Mouse (Mus musculus) embryonic facial prominence, embryonic 15.5 days (tissue): ENCODE measurements around the gene Zp2. TPM values are rescaled to one million over a fixed set of nuclear protein-coding genes. Genes with fewer than 3 reads are reported as not detected.
A peak's percentile ranks its signal among the peaks of the same experiment; 100 is the strongest.

ENCODE experiments used
- ATAC-seq: fragments of 200-750 bp; cut with Nextera tagmentation; 2 replicates; pipeline ENCODE4 v1.8.0; 2017; ENCODE audit warnings: low read depth, moderate TSS enrichment; ENCODE audit not compliant: insufficient number of reproducible peaks, low FRiP score, low TSS enrichment
- H3K27ac ChIP-seq: fragments of 300-500 bp; sonication (generic); replicated peaks from 2 replicates; pipeline ENCODE4 v1.5.1; 2015; ENCODE audit warnings: mild to moderate bottlenecking, inconsistent platforms
- H3K27me3 ChIP-seq: fragments of 300-500 bp; sonication (generic); 2 replicates; pipeline ENCODE4 v1.6.1; 2015; ENCODE audit warnings: inconsistent platforms
- H3K36me3 ChIP-seq: fragments of 300-500 bp; sonication (generic); 2 replicates; pipeline ENCODE4 v1.6.1; 2015; ENCODE audit warnings: mild to moderate bottlenecking, inconsistent platforms
- H3K4me1 ChIP-seq: fragments of 300-500 bp; sonication (generic); 2 replicates; pipeline ENCODE4 v1.6.1; 2015; ENCODE audit warnings: inconsistent platforms
- H3K4me2 ChIP-seq: fragments of 300-500 bp; sonication (generic); replicated peaks from 2 replicates; pipeline ENCODE4 v1.6.1; 2015; ENCODE audit warnings: mild to moderate bottlenecking, inconsistent platforms
- H3K4me3 ChIP-seq: fragments of 300-500 bp; sonication (generic); replicated peaks from 2 replicates; pipeline ENCODE4 v1.5.1; 2015; ENCODE audit warnings: mild to moderate bottlenecking, inconsistent platforms
- H3K9ac ChIP-seq: fragments of 300-500 bp; sonication (generic); 2 replicates; pipeline ENCODE4 v1.6.1; 2015; ENCODE audit warnings: inconsistent platforms
- H3K9me3 ChIP-seq: fragments of 300-500 bp; sonication (generic); replicated peaks from 2 replicates; pipeline ENCODE4 v1.6.1; 2016; ENCODE audit warnings: inconsistent platforms
- WGBS: fragments of 180-500 bp; shearing (Covaris S2); methylation state at CpG from one replicate; pipeline ENCODE4 v1.1.7; 2015; 5-methylcytosine and 5-hydroxymethylcytosine counted together
- polyA plus RNA-seq: library from polyadenylated mRNA; unstranded; fragments of >200 nt; fragmentation: Nextera tagmentation; extraction: Ambion mirVana; gene quantifications from 2 replicates; pipeline ENCODE4 v1.2.1, GENCODE M21; 2015

Zp2 gene
- polyA plus RNA-seq, 1 experiment from 2014 or later: 0.09 TPM

DNA sequence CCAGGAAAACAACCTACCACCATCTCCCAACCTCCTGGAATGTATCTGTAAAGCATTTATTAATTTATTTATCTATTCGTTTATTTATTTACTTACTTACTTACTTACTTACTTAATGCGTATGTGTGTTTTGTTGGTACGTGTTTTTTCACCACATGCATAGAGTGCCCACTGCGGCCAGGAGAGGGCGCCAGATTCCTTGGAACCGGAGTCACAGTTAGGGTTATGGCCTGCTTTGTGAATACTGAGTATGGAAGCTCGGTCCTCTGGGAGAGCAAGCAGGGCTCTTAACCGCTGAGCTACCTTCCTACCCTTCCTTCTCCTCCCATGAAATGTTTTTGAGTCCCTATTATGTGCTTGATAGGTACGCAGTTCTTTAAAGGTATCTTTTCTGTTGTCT lies 46.7 kb downstream of the Zp2 start:
- H3K36me3 ChIP-seq: no peaks in the 10 kb centered on the region
- H3K4me3 ChIP-seq: no peak overlapping the region
- H3K27me3 ChIP-seq: no peaks in the 10 kb centered on the region
- no peak overlapping the region for H3K27ac ChIP-seq
- no peak overlapping the region for H3K9ac ChIP-seq
- no peak for ATAC-seq
- no peaks in the 10 kb centered on the region for H3K9me3 ChIP-seq
- WGBS: 24% methylated on average over 9 of the region's 9 CpGs
- no peak overlapping the region for H3K4me2 ChIP-seq
- H3K4me1 ChIP-seq: peaks cover 8% of the 10 kb centered on the region

DNA sequence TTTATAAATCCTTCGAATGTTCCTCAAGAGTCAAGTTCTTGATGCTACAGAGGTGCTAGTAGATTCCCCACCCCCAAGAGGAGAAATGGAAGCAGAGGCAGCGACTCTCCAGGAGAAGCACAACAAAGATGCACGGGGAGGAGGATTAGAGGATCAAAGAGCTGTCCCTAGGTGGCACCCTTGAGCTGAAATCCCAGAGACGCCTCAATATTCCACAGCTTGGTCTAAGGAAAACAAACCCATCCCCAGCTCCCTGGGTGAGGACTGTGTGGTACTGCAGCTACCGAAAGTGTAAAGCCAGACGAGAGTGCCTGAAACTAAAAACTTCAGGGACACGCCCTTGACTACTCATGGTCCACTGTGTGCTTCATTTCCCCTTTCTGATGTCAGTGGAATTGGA lies 47.2 kb downstream of the Zp2 start:
- Histone ChIP-seq H3K4me3 (no peak overlapping the region), H3K27ac (no peak overlapping the region), H3K4me1 (peaks cover 3% of the 10 kb centered on the region), H3K9ac (no peak overlapping the region), H3K36me3 (no peaks in the 10 kb centered on the region), H3K4me2 (0 out of 2 replicates have a peak overlapping the region, but pooled peaks have one; percentile 15), H3K9me3 (no peaks in the 10 kb centered on the region), H3K27me3 (no peaks in the 10 kb centered on the region)
- ATAC-seq: peak; percentile 48; the same call in 1 of the 2 replicates
- WGBS: 7% methylated on average over 7 of the region's 7 CpGs

- ATAC-seq: no peak
- Histone ChIP-seq H3K4me3 (no peak within 1 kb of the TSS), H3K9ac (no peak within 1 kb of the TSS), H3K36me3 (no peaks in the 10 kb centered on the region), H3K4me2 (no peak within 1 kb of the TSS), H3K4me1 (no peaks in the 10 kb centered on the region), H3K27ac (no peak within 1 kb of the TSS), H3K27me3 (no peaks in the 10 kb centered on the region), H3K9me3 (no peaks in the 10 kb centered on the region)
- WGBS: 84% methylated on average over 6 of the region's 6 CpGs
These were observed 49.9 kb downstream of the Zp2 start, which contains the start of gene Dnah3 for GRCm38 (mm10) chr7:120095180-120095579. TSS of gene Dnah3 (minus strand) at chr7:120095280.

- Histone ChIP-seq H3K4me2 (no peak overlapping the region), H3K27ac (no peak overlapping the region), H3K36me3 (no peaks in the 10 kb centered on the region), H3K9ac (no peak overlapping the region), H3K27me3 (no peaks in the 10 kb centered on the region), H3K4me1 (no peaks in the 10 kb centered on the region), H3K4me3 (no peak overlapping the region), H3K9me3 (no peaks in the 10 kb centered on the region)
- ATAC-seq: no peak
- WGBS: 86% methylated on average over 3 of the region's 3 CpGs
These were observed 50.9 kb downstream of the Zp2 start for GRCm38 (mm10) chr7:120094216-120094615.

DNA sequence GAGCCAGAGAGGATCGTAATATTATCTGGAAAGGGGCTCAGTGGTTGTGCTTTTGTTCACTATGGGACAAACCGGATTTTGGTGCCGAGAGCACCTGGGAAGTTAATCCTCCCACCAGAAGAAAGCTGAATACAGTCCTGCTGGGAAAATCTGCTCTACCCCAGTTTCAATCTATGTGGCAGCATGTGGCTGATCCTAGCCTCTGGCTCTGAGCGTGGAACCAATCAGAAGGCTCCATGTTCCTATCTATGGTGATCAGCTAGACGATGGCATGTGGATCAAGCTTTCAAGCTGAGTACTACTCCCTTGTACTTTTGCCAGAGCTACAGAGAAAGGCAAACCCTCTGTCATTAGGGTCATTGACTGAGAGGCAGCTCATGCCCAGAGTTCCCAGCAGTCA lies 52.1 kb downstream of the Zp2 start:
- Histone ChIP-seq H3K4me1 (no peaks in the 10 kb centered on the region), H3K9ac (no peak overlapping the region), H3K27me3 (no peaks in the 10 kb centered on the region), H3K27ac (no peak overlapping the region), H3K4me3 (no peak overlapping the region), H3K9me3 (no peaks in the 10 kb centered on the region), H3K4me2 (no peak overlapping the region), H3K36me3 (no peaks in the 10 kb centered on the region)
- 13% methylated on average over 5 of the region's 5 CpGs for WGBS
- ATAC-seq: no peak

GRCm38 (mm10) chr7:120080177-120080576 lies 64.9 kb downstream of the Zp2 start:
- no peak overlapping the region for H3K9ac ChIP-seq
- no peaks in the 10 kb centered on the region for H3K4me1 ChIP-seq
- no peaks in the 10 kb centered on the region for H3K9me3 ChIP-seq
- H3K4me2 ChIP-seq: no peak overlapping the region
- WGBS: 71% methylated on average over 3 of the region's 3 CpGs
- ATAC-seq: no peak
- H3K27ac ChIP-seq: no peak overlapping the region
- no peaks in the 10 kb centered on the region for H3K27me3 ChIP-seq
- H3K4me3 ChIP-seq: no peak overlapping the region
- no peaks in the 10 kb centered on the region for H3K36me3 ChIP-seq

Other genes starting within 250 kb of the Zp2 start
- gene Lyrm1, start 249.4 kb downstream of the Zp2 start, polyA plus RNA-seq: 11.4 and 11.7 TPM in 2 replicates
- 13.3 and 14.1 TPM in 2 replicates for gene Dcun1d3, start 249.0 kb downstream of the Zp2 start, polyA plus RNA-seq
- 1.1 and 2.0 TPM in 2 replicates for gene Dnah3, start 50.0 kb downstream of the Zp2 start, polyA plus RNA-seq
- gene Tmem159, start 42.9 kb downstream of the Zp2 start, polyA plus RNA-seq: 31.2 and 32.2 TPM in 2 replicates
- 0.04 TPM in 1 of 2 replicates, not detected in the other for gene Anks4b, start 28.6 kb upstream of the Zp2 start, polyA plus RNA-seq
- 36.9 and 38.1 TPM in 2 replicates for gene Crym, start 56.8 kb upstream of the Zp2 start, polyA plus RNA-seq
- gene Abca14, start 58.7 kb upstream of the Zp2 start, polyA plus RNA-seq: not detected in 2 replicates
- not detected in 2 replicates for gene Abca15, start 183.4 kb upstream of the Zp2 start, polyA plus RNA-seq